Mouse (Mus musculus) intestine, postnatal 0 days (tissue): ENCODE measurements at regions not wholly inside any gene's neighbourhood (a gene's known extent, or its start where the extent isn't known, plus 50 kb on each side); places are given as distances from the start of the nearest gene placed in this dataset.

Experiments used
- ATAC-seq: fragments of 200-750 bp; cut with Nextera tagmentation; 2 replicates; pipeline ENCODE4 v1.8.0; 2017; ENCODE audit warnings: mild to moderate bottlenecking, moderate TSS enrichment, moderate library complexity
- H3K27ac ChIP-seq: fragments of 300-500 bp; sonication (generic); 2 replicates; pipeline ENCODE4 v1.5.1; 2014; ENCODE audit warnings: mild to moderate bottlenecking, low read depth, low read length, moderate library complexity
- H3K27me3 ChIP-seq: fragments of 300-500 bp; sonication (generic); replicated peaks from 2 replicates; pipeline ENCODE4 v1.6.1; 2014; ENCODE audit warnings: low read length, mixed read lengths; ENCODE audit not compliant: control insufficient read depth, insufficient read depth
- H3K36me3 ChIP-seq: fragments of 300-500 bp; sonication (generic); 2 replicates; pipeline ENCODE4 v1.6.1; 2014; ENCODE audit warnings: mild to moderate bottlenecking, moderate library complexity; ENCODE audit not compliant: control insufficient read depth, insufficient read depth
- H3K4me1 ChIP-seq: fragments of 300-500 bp; sonication (generic); replicated peaks from 2 replicates; pipeline ENCODE4 v1.6.1; 2014; ENCODE audit warnings: antibody characterized with exemption, low read length, mixed read lengths; ENCODE audit not compliant: control insufficient read depth, insufficient read depth
- H3K4me2 ChIP-seq: fragments of 300-500 bp; sonication (generic); replicated peaks from 2 replicates; pipeline ENCODE4 v1.6.1; 2014; ENCODE audit warnings: low read depth, mild to moderate bottlenecking, moderate library complexity
- H3K4me3 ChIP-seq: fragments of 300-500 bp; sonication (generic); 2 replicates; pipeline ENCODE4 v1.5.1; 2014; ENCODE audit warnings: low read depth, low read length
- H3K9ac ChIP-seq: fragments of 300-500 bp; sonication (generic); 2 replicates; pipeline ENCODE4 v1.6.1; 2014; ENCODE audit warnings: mild to moderate bottlenecking, low read depth, low read length
- H3K9me3 ChIP-seq: fragments of 300-500 bp; sonication (generic); 2 replicates; pipeline ENCODE4 v1.6.1; 2016; ENCODE audit warnings: mixed run types; ENCODE audit not compliant: control insufficient read depth
- CTCF ChIP-seq: sonication (generic); IDR thresholded peaks from 2 replicates; pipeline ENCODE4 v1.5.1; 2016; ENCODE audit warnings: low read depth, mild to moderate bottlenecking, control low read depth, antibody characterized with exemption, moderate library complexity
- WGBS: fragments of 180-500 bp; shearing (Covaris S2); extraction: QIAGEN DNeasy Blood & Tissue Kit; methylation state at CpG from one replicate; pipeline ENCODE4 v1.1.7; 2014; 5-methylcytosine and 5-hydroxymethylcytosine counted together

GRCm38 (mm10) chr2:79537126-79537875 lies 80.7 kb upstream of the Cerkl start:
- ATAC-seq = no peak
- no peak overlapping the region for H3K9ac ChIP-seq
- H3K27ac ChIP-seq = no peak overlapping the region
- H3K4me1 ChIP-seq = no peaks in the 10 kb centered on the region; the same call in 1 of the 2 replicates
- H3K4me3 ChIP-seq = no peak overlapping the region
- H3K9me3 ChIP-seq = no peaks in the 10 kb centered on the region
- no peaks in the 10 kb centered on the region for H3K27me3 ChIP-seq
- 72% methylated on average over 5 of the region's 5 CpGs for whole genome bisulfite sequencing
- no peaks in the 10 kb centered on the region for H3K36me3 ChIP-seq
- no peak overlapping the region for H3K4me2 ChIP-seq
- TF ChIP-seq CTCF = no peak

DNA sequence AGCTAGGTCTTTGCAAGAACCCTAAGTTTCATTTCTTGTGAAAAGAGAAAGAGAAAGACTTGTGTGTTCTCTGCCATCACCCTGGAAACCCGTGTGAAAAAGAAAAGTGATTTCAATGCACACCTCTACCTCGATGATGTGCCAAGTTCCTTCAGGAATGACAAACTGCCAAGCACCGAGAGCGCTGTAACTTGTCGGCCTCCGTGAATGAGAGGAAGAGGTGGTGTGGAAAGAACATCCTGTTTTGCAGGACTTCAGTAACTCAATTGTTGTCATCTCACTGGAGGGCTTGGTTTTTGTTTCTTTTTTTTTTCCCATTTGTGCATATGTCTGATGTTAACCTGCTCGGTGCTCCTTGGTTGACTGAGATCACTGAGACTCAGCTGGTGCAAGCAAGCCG lies 83.8 kb upstream of the Cerkl start:
- no peaks in the 10 kb centered on the region for H3K36me3 ChIP-seq
- ATAC-seq = no peak
- no peak overlapping the region for H3K4me2 ChIP-seq
- TF ChIP-seq CTCF = no peak
- no peak overlapping the region for H3K27ac ChIP-seq
- no peaks in the 10 kb centered on the region for H3K27me3 ChIP-seq
- H3K9me3 ChIP-seq = no peaks in the 10 kb centered on the region
- H3K4me3 ChIP-seq = no peak overlapping the region
- peaks cover 7% of the 10 kb centered on the region for H3K4me1 ChIP-seq
- 78% methylated on average over 8 of the region's 8 CpGs for WGBS
- no peak overlapping the region for H3K9ac ChIP-seq

- H3K9me3 ChIP-seq = no peaks in the 10 kb centered on the region
- no peak overlapping the region for H3K4me2 ChIP-seq
- no peak for TF ChIP-seq CTCF
- H3K9ac ChIP-seq = no peak overlapping the region
- H3K4me1 ChIP-seq = peaks cover 7% of the 10 kb centered on the region
- H3K27ac ChIP-seq = no peak overlapping the region
- 66% methylated on average over 6 of the region's 6 CpGs for WGBS
- no peak overlapping the region for H3K4me3 ChIP-seq
- H3K27me3 ChIP-seq = no peaks in the 10 kb centered on the region
- H3K36me3 ChIP-seq = no peaks in the 10 kb centered on the region
- no peak for ATAC-seq
Measured at GRCm38 (mm10) chr2:79542191-79542980, 85.8 kb upstream of the Cerkl start.

GRCm38 (mm10) chr2:79543456-79543855 lies 86.9 kb upstream of the Cerkl start:
- H3K27me3 ChIP-seq = no peaks in the 10 kb centered on the region
- no peak overlapping the region for H3K4me2 ChIP-seq
- H3K9me3 ChIP-seq = no peaks in the 10 kb centered on the region
- H3K9ac ChIP-seq = no peak overlapping the region
- H3K4me3 ChIP-seq = no peak overlapping the region
- H3K36me3 ChIP-seq = no peaks in the 10 kb centered on the region
- peak; percentile 46 for ATAC-seq
- H3K4me1 ChIP-seq = peaks cover 7% of the 10 kb centered on the region
- WGBS = 43% methylated on average over 5 of the region's 5 CpGs
- 0 out of 2 replicates have a peak overlapping the region, but pooled peaks have one; percentile 35 for H3K27ac ChIP-seq
- 0 out of 2 replicates have a peak, but pooled peaks have one; percentile 32 for TF ChIP-seq CTCF

DNA sequence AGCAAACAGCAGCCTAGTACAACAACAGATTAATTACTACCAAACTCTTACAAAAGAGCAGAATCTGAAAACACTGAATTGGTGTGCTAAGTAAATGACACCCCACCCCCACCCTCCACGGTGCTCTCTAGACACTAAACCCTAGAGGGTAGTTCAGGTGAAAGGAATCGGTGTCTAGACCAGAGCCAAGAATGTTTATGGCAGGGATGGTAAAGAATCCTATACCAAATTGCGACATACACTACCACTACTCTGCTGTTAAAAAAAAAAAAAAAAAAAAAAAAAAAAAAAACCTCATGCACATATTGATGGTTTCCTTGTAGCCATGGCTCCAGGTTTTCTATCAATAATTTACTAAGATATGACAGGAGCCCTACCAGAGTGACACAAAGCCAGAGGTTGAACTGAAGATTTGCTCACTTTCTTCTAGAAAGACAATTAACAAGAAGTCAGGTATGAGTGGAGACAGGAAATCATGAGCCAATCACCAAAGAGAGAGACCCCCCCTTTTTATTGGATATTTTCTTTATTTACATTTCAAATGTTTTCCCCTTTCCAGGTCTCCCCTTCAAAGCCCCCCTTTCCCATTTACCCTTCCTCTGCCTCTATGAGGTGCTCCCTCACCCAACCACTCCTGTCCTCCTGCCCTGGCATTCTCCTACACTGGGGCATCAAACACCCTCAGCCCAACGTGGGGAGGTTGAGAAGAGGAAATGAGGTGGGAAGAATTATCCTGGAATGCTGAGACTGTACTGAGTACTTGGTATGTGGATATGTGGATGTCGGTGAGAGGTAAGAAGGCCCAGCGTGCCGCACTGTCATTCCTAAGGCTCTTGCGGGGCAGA lies 87.6 kb upstream of the Cerkl start:
- Histone ChIP-seq H3K27me3 (no peaks in the 10 kb centered on the region), H3K4me1 (peaks cover 7% of the 10 kb centered on the region), H3K36me3 (no peaks in the 10 kb centered on the region), H3K9me3 (no peaks in the 10 kb centered on the region), H3K4me3 (no peak overlapping the region), H3K27ac (no peak overlapping the region), H3K4me2 (0 out of 2 replicates have a peak overlapping the region, but pooled peaks have one; percentile 10), H3K9ac (no peak overlapping the region)
- peak; percentile 88 for ATAC-seq
- WGBS = 66% methylated on average over 8 of the region's 8 CpGs
- TF ChIP-seq CTCF = no peak
